Mouse (Mus musculus) lung, embryonic 14.5 days (tissue): ENCODE results near the gene Hdgfl2. TPM values are rescaled to one million over a fixed set of nuclear protein-coding genes. Genes with fewer than 3 reads are reported as not detected.

Experiments used
- ATAC-seq: fragments of 200-750 bp; cut with Nextera tagmentation; 2 replicates; pipeline ENCODE4 v1.8.0; 2017; ENCODE audit warnings: mild to moderate bottlenecking, moderate TSS enrichment, moderate library complexity; ENCODE audit not compliant: insufficient read depth
- DNase-seq: peaks from one replicate; pipeline ENCODE4 v3.0.0-alpha.2; 2015
- H3K27ac ChIP-seq: fragments of 300-500 bp; sonication (generic); 2 replicates; pipeline ENCODE4 v1.5.1; 2014; ENCODE audit warnings: low read depth, mild to moderate bottlenecking, moderate library complexity
- H3K27me3 ChIP-seq: fragments of 300-500 bp; sonication (generic); 2 replicates; pipeline ENCODE4 v1.6.1; 2014; ENCODE audit warnings: low read length, control low read depth; ENCODE audit not compliant: insufficient read depth
- H3K36me3 ChIP-seq: fragments of 300-500 bp; sonication (generic); 2 replicates; pipeline ENCODE4 v1.6.1; 2014; ENCODE audit warnings: control low read depth; ENCODE audit not compliant: insufficient read depth
- H3K4me1 ChIP-seq: fragments of 300-500 bp; sonication (generic); 2 replicates; pipeline ENCODE4 v1.6.1; 2014; ENCODE audit warnings: antibody characterized with exemption, control low read depth; ENCODE audit not compliant: insufficient read depth
- H3K4me2 ChIP-seq: fragments of 300-500 bp; sonication (generic); 2 replicates; pipeline ENCODE4 v1.6.1; 2014; ENCODE audit warnings: mild to moderate bottlenecking
- H3K4me3 ChIP-seq: fragments of 300-500 bp; sonication (generic); 2 replicates; pipeline ENCODE4 v1.5.1; 2014; ENCODE audit warnings: low read depth, low read length
- H3K9ac ChIP-seq: fragments of 300-500 bp; sonication (generic); 2 replicates; pipeline ENCODE4 v1.6.1; 2014
- H3K9me3 ChIP-seq: fragments of 300-500 bp; sonication (generic); 2 replicates; pipeline ENCODE4 v1.6.1; 2016; ENCODE audit warnings: low read depth, low read length, control low read depth
- CTCF ChIP-seq: IDR thresholded peaks from 2 replicates; pipeline ENCODE4 v1.5.1; 2016; ENCODE audit warnings: antibody characterized with exemption, low read depth
- WGBS: fragments of 180-500 bp; shearing (Covaris S2); extraction: QIAGEN DNeasy Blood & Tissue Kit; methylation state at CpG from one replicate; pipeline ENCODE4 v1.1.7; 2014; 5-methylcytosine and 5-hydroxymethylcytosine counted together
- polyA plus RNA-seq: library from polyadenylated mRNA; unstranded; fragments of >200 nt; fragmentation: Nextera tagmentation; extraction: Ambion mirVana; gene quantifications from 2 replicates; pipeline ENCODE4 v1.2.1, GENCODE M21; 2014

The Hdgfl2 gene
- polyA plus RNA-seq, 1 experiment from 2014 or later: 111 TPM

DNA sequence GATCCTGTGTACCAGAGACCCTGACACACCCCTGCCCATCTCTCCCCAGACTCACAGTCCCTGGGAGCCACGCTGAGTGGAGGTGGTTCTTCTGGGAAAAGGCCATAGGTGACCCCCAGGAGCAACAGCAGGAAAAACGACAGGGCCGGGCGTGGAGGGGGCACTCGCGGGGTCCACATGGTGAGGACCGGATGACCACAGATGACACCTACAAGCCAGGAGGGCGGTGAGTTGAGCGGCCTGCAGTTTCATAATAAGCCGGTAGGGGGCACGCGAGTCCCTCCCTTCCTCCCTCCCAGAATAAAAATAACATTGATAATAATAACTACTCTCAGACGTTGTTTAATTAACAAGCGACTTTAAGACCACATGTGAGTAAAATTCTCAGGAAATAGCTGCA lies 53.2 kb downstream of the Hdgfl2 start:
- DNase-seq (peak; percentile 77), ATAC-seq (no peak)
- Histone ChIP-seq H3K4me1 (0 out of 2 replicates have a peak, but pooled peaks cover 6% of the 10 kb centered on the region), H3K27me3 (no peaks in the 10 kb centered on the region), H3K9me3 (no peaks in the 10 kb centered on the region), H3K4me2 (0 out of 2 replicates have a peak overlapping the region, but pooled peaks have one; percentile 1), H3K36me3 (no peaks in the 10 kb centered on the region), H3K4me3 (no peak overlapping the region), H3K9ac (no peak overlapping the region), H3K27ac (no peak overlapping the region)
- WGBS: 3% methylated on average over 14 of the region's 14 CpGs
- TF ChIP-seq CTCF: peak; percentile 89

DNA sequence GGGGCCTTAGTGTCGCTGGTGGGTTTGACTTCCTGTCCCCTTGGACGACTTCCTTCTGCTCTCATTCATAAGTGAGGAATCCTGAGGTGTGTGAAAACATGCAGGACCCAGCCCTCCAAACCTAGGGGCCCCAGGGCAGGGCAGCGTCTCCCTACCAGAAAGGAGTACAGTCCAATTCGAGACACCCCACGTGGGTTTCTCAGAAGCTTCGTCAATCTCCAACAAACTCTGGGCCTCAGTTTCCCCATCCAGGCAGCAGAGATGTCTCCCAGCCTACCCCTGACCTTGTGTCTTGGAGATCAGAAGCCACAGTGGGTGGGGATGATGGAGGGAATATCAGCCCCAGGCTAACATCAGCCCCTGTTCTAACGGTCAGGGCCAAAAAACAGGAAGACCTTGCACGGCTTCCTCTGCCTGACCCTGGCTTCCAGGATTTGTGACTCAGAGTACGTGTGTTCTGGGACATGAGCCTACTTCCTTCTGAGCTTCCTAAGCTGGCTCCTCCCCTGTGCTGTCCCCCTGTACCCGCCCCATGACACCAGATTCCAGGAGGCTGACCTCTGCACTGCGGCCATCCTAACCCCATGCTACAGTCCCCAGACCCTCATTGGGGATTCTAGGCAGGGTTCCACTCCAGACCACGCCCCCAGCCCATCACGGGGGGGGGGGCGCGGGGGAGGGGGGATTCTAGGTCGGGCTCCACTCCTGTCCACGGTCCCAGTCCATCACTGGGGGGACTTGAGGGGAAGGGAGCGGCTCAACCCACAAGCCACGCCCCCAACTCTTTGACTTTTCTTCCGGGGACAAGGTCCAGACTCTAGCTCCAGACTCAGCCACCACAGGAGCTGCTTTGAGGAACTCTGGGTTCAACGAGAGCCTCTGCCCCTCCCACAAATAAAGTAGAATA lies 54.3 kb downstream of the Hdgfl2 start:
- Histone ChIP-seq H3K4me3 (peak overlapping the region; percentile 22), H3K27me3 (peaks cover 9% of the 10 kb centered on the region; the same call in 1 of the 2 replicates), H3K9me3 (no peaks in the 10 kb centered on the region), H3K27ac (peak overlapping the region; percentile 72; the same call in 1 of the 2 replicates), H3K4me1 (0 out of 2 replicates have a peak, but pooled peaks cover 6% of the 10 kb centered on the region), H3K4me2 (peak overlapping the region; percentile 67), H3K9ac (peak overlapping the region; percentile 29), H3K36me3 (no peaks in the 10 kb centered on the region)
- TF ChIP-seq CTCF: no peak
- ATAC-seq (peak; percentile 72), DNase-seq (peak; percentile 66)
- WGBS: 15% methylated on average over 19 of the region's 21 CpGs

DNA sequence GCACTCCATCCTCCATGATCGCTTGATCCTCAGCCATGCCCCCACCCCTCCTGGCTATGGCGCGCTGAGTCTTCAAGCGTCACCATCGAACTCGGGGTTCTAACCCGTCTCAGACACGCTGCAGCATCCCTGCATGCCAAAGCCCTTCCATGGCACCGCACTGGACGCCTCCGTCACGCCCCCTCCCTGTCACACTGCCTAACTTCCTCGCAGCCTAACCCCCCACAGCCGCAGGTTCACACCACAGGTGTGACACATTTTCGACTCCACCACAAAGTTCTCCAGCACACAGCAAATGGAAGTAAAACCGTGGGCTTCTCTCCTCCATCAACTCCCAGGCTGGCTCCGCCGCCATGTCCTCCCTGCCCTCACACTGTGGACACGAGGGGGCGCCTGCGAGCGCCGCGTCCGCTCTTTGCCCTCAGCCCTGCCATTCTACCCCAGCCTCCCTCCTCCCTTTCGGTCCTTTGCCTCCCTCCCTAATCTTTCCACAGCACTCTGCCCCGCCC lies 55.1 kb downstream of the Hdgfl2 start:
- Histone ChIP-seq H3K4me3 (peak overlapping the region; percentile 22), H3K4me1 (0 out of 2 replicates have a peak, but pooled peaks cover 6% of the 10 kb centered on the region), H3K27me3 (peaks cover 17% of the 10 kb centered on the region; the same call in 1 of the 2 replicates), H3K36me3 (no peaks in the 10 kb centered on the region), H3K4me2 (peak overlapping the region; percentile 67), H3K9me3 (no peaks in the 10 kb centered on the region), H3K27ac (no peak overlapping the region), H3K9ac (peak overlapping the region; percentile 29; the same call in 1 of the 2 replicates)
- 3% methylated on average over 27 of the region's 27 CpGs for WGBS
- TF ChIP-seq CTCF: peak; percentile 88
- ATAC-seq (peak; percentile 13; the same call in 1 of the 2 replicates), DNase-seq (peak; percentile 69)

DNA sequence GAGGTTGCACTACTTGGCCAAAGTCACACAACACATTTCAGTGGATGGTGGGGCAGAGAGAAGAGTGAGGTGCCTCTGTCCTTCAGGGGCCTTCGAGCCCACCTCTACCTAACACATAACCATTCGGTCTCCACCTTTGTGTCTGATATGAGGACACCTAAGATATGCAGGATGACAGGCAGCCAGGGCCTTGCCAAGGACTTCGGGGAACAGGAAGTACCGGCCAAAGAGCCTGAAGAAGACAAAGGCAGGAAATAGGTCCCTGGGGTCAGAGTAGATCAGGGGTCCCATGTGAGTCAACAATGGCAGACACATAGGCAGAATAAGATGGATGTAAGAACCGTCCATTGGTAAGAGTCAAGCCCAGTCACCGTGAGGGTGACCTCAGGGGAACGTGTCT lies 57.1 kb downstream of the Hdgfl2 start:
- ATAC-seq: no peak
- 0 out of 2 replicates have a peak, but pooled peaks cover 6% of the 10 kb centered on the region for H3K4me1 ChIP-seq

DNA sequence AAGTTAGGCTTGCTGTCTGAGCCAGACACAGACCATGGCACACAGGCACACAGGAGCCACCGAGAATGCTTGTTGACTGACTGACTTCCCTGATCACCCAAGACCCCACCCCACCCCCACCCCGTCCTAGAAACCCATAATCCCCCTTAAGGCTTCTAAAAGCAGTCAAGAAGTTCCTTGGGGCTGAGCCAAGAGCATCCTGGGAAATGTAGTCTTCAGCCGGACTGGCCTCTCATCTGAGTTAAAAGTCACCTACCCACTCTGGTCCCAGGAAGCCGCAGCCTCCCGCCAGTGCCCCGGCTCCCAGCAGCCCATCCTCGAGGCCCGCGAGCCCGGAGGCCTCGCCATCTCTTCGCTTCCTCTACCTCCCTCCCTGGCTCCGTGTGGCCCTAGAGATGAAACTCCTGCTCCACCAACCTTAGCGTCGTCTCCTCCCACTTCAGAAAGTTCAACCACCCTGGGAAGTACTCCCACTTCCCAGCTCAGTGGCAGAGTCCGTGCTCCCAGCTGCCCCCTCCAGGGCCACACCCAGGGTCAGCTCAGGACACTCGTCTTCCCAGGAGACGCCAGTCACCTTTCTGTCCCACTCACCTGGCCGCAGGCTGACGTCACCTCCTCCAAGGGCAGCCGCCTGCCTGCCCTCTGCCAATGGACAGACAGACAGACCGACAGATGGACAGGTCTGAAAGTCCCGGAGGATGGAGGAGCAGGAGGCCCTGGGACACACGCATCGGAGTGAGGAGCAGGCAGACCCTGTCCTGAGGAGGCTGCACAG lies 58.6 kb downstream of the Hdgfl2 start:
- Histone ChIP-seq H3K9me3 (no peaks in the 10 kb centered on the region), H3K4me1 (0 out of 2 replicates have a peak, but pooled peaks cover 6% of the 10 kb centered on the region), H3K9ac (no peak overlapping the region), H3K36me3 (no peaks in the 10 kb centered on the region), H3K27ac (no peak overlapping the region), H3K4me2 (peak overlapping the region; percentile 40; the same call in 1 of the 2 replicates), H3K27me3 (peaks cover 51% of the 10 kb centered on the region), H3K4me3 (no peak overlapping the region; the same call in 1 of the 2 replicates)
- ATAC-seq (no peak), DNase-seq (no peak)
- no peak for TF ChIP-seq CTCF
- 18% methylated on average over 25 of the region's 25 CpGs for WGBS

More for the DNA sequence above, 57.1 kb downstream of the Hdgfl2 start:
- H3K36me3 ChIP-seq: no peaks in the 10 kb centered on the region
- peaks cover 36% of the 10 kb centered on the region; the same call in 1 of the 2 replicates for H3K27me3 ChIP-seq
- H3K9me3 ChIP-seq: no peaks in the 10 kb centered on the region
- no peak for TF ChIP-seq CTCF
- no peak overlapping the region for H3K4me2 ChIP-seq
- no peak overlapping the region for H3K4me3 ChIP-seq
- 74% methylated on average over 7 of the region's 7 CpGs for WGBS
- no peak overlapping the region for H3K9ac ChIP-seq
- H3K27ac ChIP-seq: no peak overlapping the region
- no peak for DNase-seq

DNA sequence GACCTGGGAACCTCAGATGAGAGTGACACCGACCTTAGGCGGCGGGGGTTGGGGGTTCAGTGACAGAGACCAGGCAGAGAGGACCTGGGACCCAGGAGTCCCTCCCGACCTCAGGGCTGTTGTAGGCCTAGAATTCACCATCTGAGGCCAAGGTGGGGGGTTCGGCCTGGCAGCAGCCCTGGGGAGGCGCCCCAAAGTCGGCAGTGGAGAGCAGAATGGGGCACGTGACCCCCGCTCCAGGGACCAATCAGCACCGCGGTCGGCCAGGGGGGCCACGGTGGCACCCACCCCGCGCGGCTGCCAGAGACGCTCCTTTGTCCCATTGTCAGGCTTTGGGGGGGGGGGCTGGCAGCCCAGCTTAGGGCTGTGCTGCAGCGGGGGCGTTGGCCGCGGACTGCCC lies 59.9 kb downstream of the Hdgfl2 start:
- WGBS: 6% methylated on average over 21 of the region's 21 CpGs
- Histone ChIP-seq H3K9me3 (no peaks in the 10 kb centered on the region), H3K36me3 (no peaks in the 10 kb centered on the region), H3K4me3 (peak overlapping the region; percentile 65), H3K4me2 (peak overlapping the region; percentile 100), H3K4me1 (0 out of 2 replicates have a peak, but pooled peaks cover 2% of the 10 kb centered on the region), H3K27me3 (peaks cover 63% of the 10 kb centered on the region), H3K9ac (peak overlapping the region; percentile 36; the same call in 1 of the 2 replicates), H3K27ac (no peak overlapping the region)
- TF ChIP-seq CTCF: no peak
- DNase-seq: no peak
- ATAC-seq: no peak; the same call in 1 of the 2 replicates
